Mouse (Mus musculus) brain, adult 2 months (tissue): ENCODE data around the gene Kif16b.

ENCODE experiments used
- DNase-seq: peaks from one replicate; pipeline ENCODE4 v3.0.0; 2011; ENCODE audit warnings: low read depth, low spot score

The Kif16b gene

DNA sequence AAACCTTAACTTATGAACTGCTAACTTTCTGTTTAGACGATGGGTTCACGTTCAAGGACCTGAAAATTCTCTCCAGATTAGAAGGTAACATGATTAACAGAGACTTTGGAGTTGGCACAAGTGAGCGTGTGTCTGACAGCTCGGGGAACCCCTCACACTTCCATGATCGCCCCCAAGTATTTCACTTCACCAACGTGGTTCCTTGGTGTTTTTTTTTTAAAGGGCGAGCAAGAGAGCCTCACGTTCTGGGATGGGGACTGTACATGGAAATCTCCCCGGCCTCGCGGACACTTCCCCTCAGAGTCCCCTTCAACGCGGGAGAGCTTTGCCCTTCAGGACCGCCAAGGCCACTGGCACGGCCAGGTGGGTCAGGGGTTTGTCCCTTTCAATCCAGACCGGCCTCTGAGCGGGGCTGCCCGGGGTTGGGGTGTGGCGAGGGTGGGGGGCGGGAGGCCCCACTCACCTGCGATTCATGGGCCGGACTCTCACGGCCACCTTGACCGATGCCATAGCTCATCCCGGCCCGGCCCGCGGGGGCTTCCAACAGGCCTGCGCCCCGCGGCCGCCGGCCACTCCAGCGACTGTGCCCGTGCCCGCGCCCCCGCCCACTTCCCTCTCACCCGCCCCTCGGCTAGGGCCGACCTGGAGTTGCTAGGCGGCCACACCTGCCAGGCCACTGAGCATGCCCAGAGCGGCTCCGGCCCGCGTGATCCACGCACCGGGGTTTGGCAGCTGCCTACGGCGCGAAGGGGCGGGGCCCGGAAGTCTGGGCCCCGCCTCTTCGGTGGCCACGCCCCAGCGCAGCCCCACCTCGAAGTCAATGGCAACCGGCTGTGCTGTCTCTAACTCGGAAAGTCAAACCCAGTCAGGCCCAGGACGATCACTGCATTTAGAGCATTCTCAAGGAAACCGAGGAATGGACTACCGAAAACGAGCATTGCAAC lies at the start of gene Kif16b:
Gene Kif16b, minus strand, starts transcription at position 670 of the 944 bp plus-strand sequence.
- peak; percentile 96 for DNase-seq

DNA sequence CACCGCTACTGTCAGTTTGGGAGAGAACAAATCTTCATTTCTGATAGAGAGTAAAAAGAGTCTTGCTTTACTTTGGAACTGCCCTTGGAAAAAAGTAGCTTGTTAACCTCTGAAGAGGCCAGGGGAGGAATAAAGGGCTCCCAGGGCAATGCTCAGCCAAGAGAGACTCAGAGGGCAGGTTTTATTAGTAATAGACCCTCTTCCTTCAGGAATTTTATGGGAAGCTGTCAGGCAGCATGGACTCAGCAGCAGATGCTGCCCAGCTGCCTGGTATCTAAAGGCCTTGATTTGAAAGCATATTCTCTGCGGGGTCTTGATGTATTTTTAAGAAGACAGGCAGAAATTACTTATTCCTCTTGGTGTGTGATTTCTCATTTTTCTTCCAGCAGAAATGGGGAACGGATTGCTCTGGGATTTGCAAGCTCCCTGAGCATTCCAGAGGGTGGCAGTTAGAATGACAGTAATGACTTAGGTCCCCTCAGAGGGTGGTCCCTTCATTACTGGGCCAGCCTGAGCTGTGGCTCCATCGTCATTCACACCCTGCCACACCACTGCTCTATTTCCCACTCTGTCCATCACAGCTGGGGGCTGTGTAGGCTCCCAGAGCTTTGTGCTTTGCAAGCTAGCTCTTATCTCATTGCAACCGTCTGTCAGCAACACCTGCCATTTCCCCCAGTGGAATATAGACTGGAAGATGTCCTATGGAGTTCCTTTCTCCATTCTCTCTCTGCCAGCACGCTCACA lies 39.7 kb upstream of the Kif16b start:
- DNase-seq = no peak

GRCm38 (mm10) chr2:142930445-142930844 lies 29.1 kb upstream of the Kif16b start:
- DNase-seq = peak; percentile 72

- DNase-seq = peak; percentile 41
Observed at GRCm38 (mm10) chr2:142929226-142930112, 28.1 kb upstream of the Kif16b start.

GRCm38 (mm10) chr2:142910808-142911388 lies 9.6 kb upstream of the Kif16b start:
- peak; percentile 12 for DNase-seq

DNA sequence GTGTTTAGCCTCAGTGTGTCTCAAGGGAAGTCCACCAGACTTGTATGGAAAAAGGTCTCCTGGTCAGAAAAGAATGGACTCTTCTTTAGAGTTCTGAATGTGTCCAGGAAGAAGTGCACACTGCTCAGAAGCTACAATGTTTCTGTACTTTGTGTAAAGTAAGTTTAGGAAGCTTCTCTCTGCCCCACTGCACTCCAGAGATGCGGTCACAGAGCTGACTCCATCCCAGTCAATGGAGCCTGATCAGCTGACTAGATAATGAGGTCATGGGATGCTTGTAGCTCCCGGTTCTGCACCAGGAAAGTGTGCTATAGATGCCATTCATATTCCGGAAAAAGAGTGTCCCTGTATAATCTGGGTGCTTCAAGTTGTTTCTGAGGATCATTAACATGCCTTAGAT lies 7.9 kb upstream of the Kif16b start:
- no peak for DNase-seq

DNA sequence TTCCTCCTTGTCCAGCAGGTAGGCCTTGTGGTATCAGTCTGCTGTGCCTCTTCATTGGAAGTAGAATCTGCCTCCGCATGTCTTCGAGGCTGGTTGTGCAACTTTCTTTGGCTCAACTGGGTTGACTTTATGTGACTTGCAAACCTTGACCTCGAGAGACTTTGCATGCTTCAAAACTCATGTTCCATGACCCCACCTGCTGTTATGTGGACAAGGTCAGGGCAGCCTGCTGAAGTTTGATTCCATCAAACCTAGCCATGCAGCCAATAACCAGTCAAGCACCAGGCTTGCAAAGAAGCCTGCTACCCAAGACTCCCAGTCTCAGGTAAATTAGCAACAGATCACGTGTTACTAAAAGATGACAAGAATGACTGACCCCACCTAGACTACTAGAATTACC lies 5.7 kb upstream of the Kif16b start:
- DNase-seq = no peak

- DNase-seq = peak; percentile 97
Observed at GRCm38 (mm10) chr2:142902905-142903895, 1.9 kb upstream of the Kif16b start.

DNA sequence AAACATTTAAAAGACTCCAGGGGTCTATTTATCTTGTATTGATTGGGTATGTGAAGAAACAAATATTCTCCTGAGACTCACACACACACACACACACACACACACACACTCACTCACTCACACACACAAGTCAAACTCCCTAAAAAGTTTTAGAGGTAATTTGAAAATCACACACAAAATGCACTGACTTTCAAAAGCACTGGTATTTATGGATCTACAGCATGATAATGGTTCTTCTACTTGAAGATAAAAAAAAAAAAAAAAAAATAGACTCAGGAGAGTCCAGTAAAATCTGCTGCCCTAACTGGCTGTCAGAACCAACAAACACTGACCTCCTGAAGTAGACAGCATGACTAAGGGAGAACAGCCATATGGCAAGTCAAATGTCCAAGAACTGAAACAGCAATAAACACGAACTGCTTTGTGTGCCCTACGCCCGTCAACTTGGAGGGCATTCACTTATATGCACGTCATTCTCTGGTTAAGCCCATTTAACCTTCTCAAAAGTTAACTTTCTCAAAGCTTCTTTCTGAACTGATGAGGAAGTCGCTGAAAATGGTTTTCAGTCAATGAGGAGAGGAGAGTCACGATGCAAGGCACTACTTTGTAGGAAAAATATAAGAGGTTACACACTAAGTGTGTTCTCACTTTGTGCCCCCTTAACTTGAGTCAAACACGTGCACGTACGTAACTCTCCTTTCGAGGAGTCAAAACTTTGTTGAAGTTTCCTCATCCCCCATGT lies 1.0 kb downstream of the Kif16b start:
- DNase-seq = peak; percentile 50

DNA sequence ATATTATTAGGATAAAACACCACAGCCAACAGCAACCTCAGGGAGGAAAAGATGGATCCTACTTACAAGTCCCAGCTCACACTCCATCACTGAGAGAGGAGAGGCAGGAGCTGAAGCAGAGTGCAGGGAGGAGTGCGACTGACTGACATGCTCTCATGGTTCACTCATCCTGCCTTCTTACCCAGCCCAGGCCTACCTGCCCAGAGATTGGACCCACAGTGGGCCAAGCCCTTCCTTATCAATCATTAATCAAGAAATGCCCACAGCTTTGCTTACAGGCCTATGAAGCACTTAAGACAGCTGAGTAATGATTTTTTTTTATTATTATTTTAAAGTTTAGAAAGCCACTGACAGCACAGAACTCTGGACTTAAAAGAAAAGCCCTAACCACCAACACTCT lies 7.6 kb downstream of the Kif16b start:
- no peak for DNase-seq

DNA sequence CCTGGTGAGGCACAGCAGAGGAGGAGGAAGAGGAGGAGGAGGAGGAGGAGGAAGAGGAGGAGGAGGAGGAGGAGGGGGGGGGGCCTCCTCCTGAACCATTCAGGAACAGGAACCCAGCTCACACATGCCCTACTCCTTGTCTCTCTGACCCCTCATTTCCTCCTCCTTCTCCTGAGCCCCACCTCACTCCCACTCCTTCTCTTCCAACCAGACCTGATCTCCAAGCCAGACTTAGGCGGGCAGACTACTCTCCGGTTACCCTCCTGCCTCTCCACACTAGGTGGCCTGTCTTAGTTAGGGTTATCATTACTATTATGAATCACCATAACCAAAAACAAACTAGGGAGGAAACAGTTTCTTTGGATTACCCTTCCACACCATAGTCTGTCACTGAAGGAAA lies 10.0 kb downstream of the Kif16b start:
- no peak for DNase-seq

DNA sequence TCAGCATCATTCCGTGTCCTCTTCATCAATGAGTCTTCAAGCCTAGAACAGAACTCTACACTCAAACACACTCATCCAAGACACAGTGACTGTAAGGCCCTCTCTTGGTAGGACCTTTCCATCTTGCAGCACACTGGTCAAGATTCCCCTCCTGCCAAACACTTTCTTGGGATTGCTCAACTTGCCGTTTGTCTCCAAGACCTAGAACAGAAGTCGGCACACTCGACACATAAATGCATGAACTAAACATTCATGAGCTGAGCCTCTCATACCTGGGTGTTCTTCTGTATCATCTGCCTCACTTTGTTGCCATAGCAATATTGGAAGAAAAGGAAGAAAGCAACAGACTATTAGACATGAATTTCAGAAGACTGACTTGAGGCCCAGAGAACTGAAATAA lies 16.9 kb downstream of the Kif16b start:
- no peak for DNase-seq

- no peak for DNase-seq
Observed at GRCm38 (mm10) chr2:142883625-142883994, 17.7 kb downstream of the Kif16b start.

- peak; percentile 78 for DNase-seq
Observed at GRCm38 (mm10) chr2:142882871-142883624, 18.3 kb downstream of the Kif16b start.

- DNase-seq = no peak
Observed at GRCm38 (mm10) chr2:142882466-142882865, 18.9 kb downstream of the Kif16b start.

- no peak for DNase-seq
Observed at GRCm38 (mm10) chr2:142881177-142881576, 20.2 kb downstream of the Kif16b start.

DNA sequence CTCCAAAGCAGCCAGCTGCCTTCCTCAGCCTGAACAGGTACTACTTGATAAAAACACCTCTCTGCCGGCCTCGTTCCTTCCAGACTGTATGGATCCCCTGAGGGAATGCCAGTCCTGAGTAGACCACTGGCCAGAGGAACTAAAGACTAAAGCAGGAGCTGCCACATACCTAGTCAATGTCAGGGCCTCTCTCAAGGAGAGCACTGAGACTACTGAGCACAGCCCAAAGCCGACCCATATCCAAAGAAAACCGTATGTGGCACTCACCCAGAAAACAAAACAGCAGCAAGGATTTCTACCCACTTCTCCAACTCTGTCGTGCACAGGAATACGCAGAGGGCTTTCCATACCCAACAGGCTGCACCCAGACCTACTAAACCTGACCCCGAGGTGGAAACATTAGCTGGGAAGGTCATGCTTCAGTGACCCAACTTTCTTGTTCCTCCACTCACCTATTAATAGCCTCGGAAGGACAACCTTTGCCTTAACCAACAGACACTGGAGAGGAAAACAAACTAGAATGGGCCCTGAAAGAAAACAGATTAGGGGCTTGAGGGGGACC lies 22.0 kb downstream of the Kif16b start:
- peak; percentile 16 for DNase-seq

GRCm38 (mm10) chr2:142876636-142877035 lies 24.7 kb downstream of the Kif16b start:
- DNase-seq = no peak
